Mouse (Mus musculus) megakaryocyte, embryonic 14.5 days (primary cell): ENCODE data around the gene Zfp418. TPM values are rescaled to one million over a fixed set of nuclear protein-coding genes. Genes with fewer than 3 reads are reported as not detected.
"Not testable (repeated sequence)": the region's sequence is repeated elsewhere in the genome, so short reads cannot be mapped to it uniquely, and the experiment has no call there.

Source experiments
- H3K27me3 ChIP-seq: replicated peaks from 2 replicates; pipeline ENCODE3; 2012; ENCODE audit warnings: inconsistent platforms
- H3K36me3 ChIP-seq: replicated peaks from 2 replicates; pipeline ENCODE3; 2012; ENCODE audit warnings: low read length, inconsistent platforms, mixed read lengths
- H3K4me1 ChIP-seq: 2 replicates; pipeline ENCODE4 v1.6.1; 2012; ENCODE audit warnings: inconsistent platforms
- H3K4me3 ChIP-seq: replicated peaks from 2 replicates; pipeline ENCODE3; 2012; ENCODE audit warnings: moderate library complexity, mild to moderate bottlenecking, inconsistent platforms
- H3K9me3 ChIP-seq: 2 replicates; pipeline ENCODE4 v1.6.1; 2012; ENCODE audit warnings: inconsistent platforms
- FLI1 ChIP-seq: IDR thresholded peaks from 2 replicates; pipeline ENCODE4 v1.6.1; 2012; ENCODE audit warnings: low read length, inconsistent platforms, mixed read lengths
- GATA1 ChIP-seq: IDR thresholded peaks from 3 replicates; pipeline ENCODE4 v1.6.1; 2012; ENCODE audit warnings: mixed read lengths, low read length, inconsistent platforms, borderline replicate concordance
- polyA plus RNA-seq: library from polyadenylated mRNA; stranded (reverse); fragments of >175 nt; gene quantifications from 2 replicates; pipeline ENCODE4 v1.2.3, GENCODE M21; 2012; ENCODE audit warnings: low replicate concordance; ENCODE audit not compliant: insufficient read depth

Zfp418 gene
- polyA plus RNA-seq, result 0.09 TPM in 1 of 2 replicates, not detected in the other

DNA sequence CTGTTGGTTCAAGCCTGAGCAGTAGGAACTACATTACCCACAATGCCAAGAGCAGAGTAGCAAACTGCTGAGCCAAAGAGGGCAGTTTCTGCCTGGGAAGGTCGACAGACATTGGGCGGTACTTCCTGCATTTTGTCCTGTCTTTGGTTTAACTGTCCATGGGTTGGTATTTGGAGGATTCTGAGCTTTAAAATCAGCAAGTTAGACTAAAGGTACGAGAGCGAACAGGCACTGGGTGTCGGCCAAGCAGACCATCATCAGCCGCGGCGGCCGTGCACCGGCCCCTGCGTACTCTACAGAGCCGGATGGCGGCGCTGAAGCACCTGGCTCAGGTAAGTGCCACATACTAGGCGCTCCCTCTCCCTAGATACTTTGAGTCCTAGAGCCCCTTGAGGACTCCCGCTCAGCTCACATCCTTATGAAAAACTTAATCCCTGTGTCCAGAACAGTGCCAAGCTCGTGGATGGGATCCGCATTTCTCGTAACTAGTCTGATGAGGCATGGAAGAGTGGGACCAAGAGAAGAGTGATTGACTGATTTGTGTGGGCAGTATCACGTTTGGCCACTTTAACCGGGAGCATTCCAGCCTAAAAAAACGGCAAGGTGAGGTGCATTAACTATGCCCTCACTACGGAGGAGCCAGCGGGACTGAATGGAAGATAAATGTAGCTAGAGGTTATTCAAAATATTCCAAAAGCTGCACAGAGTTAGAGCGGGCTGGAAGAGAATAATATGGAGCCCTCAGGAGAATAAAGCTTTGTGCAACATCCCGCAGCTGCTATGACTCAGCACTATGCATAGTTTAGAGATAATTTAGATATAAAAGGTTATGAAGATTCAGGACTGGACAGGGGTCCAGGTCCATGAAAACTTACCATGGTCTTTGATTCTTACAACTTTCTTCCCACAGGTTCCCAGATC is at the start of gene Zfp418:
TSS of gene Zfp418 (plus strand) at position 104 of the 921 bp plus-strand sequence.
- peaks cover 18% of the 10 kb centered on the region for H3K36me3 ChIP-seq
- no peak for TF ChIP-seq GATA1
- no peak for TF ChIP-seq FLI1
- peak within 1 kb of the TSS; percentile 96 for H3K4me3 ChIP-seq
- no peaks in the 10 kb centered on the region for H3K27me3 ChIP-seq
- peaks cover 13% of the 10 kb centered on the region; the same call in 1 of the 2 replicates for H3K4me1 ChIP-seq
- no peaks in the 10 kb centered on the region for H3K9me3 ChIP-seq

GRCm38 (mm10) chr7:7121602-7121980 is 49.5 kb upstream of the Zfp418 start:
- H3K27me3 ChIP-seq, result no peaks in the 10 kb centered on the region
- H3K4me1 ChIP-seq, result peaks cover 28% of the 10 kb centered on the region
- no peak for TF ChIP-seq FLI1
- no peak for TF ChIP-seq GATA1
- peaks cover 40% of the 10 kb centered on the region for H3K36me3 ChIP-seq
- peak overlapping the region; percentile 97 for H3K4me3 ChIP-seq
- H3K9me3 ChIP-seq, result no peaks in the 10 kb centered on the region

GRCm38 (mm10) chr7:7130491-7131124 is 40.5 kb upstream of the Zfp418 start:
- peak overlapping the region; percentile 62 for H3K4me3 ChIP-seq
- not testable (repeated sequence) for H3K9me3 ChIP-seq, H3K27me3 ChIP-seq

DNA sequence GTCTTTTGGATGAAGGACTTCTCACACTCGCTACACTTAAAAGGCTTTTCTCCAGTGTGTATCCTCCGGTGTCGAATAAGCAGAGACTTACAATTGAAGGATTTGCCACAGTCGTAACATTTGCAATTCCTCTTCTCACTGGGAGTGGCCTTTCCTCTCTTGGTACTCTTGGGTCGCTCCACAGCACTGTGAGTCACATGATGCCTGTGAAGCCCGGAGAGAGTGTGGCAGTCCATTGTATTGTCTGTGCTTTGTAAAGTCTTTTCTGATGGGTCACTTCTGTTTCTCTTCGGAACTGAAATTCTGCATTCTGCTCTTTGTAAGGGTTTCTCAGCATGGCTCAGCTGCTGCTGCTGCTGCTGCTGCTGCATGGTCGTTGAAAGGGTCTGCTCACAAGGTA is 38.4 kb upstream of the Zfp418 start:
- H3K9me3 ChIP-seq, result no peaks in the 10 kb centered on the region
- H3K27me3 ChIP-seq, result no peaks in the 10 kb centered on the region
- TF ChIP-seq FLI1 (no peak), GATA1 (no peak)
- H3K36me3 ChIP-seq, result no peaks in the 10 kb centered on the region
- peaks cover 9% of the 10 kb centered on the region for H3K4me1 ChIP-seq
- no peak overlapping the region for H3K4me3 ChIP-seq

More at GRCm38 (mm10) chr7:7130491-7131124, 40.5 kb upstream of the Zfp418 start:
- not testable (repeated sequence) for H3K36me3 ChIP-seq, H3K4me1 ChIP-seq

DNA sequence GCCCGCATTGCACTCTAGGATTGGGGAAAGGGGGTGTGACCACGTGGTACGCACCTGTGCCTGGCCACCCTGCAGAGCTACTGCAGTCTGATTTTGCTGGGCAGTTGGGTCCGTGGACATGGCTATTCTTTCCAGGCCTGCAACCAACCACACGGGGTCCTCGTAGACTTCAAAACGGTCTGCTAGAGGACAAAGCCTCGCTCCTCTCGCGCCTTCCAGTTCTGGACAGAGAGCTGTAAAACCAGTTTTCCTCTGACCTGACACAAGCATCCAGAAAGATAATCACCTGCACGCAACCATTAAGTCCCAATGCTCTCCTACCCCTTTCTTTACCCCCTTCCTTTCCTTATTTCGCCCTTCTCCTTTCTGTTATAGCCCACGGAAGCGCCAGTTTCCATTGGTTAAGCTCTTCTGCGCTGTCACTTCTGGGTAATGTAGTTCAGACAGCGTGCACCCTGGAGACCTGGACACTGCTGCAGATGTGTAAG is 34.7 kb upstream of the Zfp418 start, which contains the start of gene Zfp773:
TSS of gene Zfp773 (minus strand) at position 377 of the 488 bp plus-strand sequence.
- Histone ChIP-seq H3K4me3 (peak within 1 kb of the TSS; percentile 93), H3K36me3 (no peaks in the 10 kb centered on the region)
- TF ChIP-seq FLI1 (no peak), GATA1 (no peak)

GRCm38 (mm10) chr7:7144215-7144614 is 26.9 kb upstream of the Zfp418 start:
- H3K4me3 ChIP-seq, result no peak overlapping the region
- H3K36me3 ChIP-seq, result no peaks in the 10 kb centered on the region
- no peak for TF ChIP-seq FLI1
- no peak for TF ChIP-seq GATA1
- no peaks in the 10 kb centered on the region; the same call in 1 of the 2 replicates for H3K9me3 ChIP-seq
- H3K27me3 ChIP-seq, result no peaks in the 10 kb centered on the region
- no peaks in the 10 kb centered on the region for H3K4me1 ChIP-seq

More for the DNA sequence above, 34.7 kb upstream of the Zfp418 start, which contains the start of gene Zfp773:
- no peaks in the 10 kb centered on the region for H3K27me3 ChIP-seq
- peaks cover 9% of the 10 kb centered on the region for H3K4me1 ChIP-seq
- no peaks in the 10 kb centered on the region for H3K9me3 ChIP-seq

DNA sequence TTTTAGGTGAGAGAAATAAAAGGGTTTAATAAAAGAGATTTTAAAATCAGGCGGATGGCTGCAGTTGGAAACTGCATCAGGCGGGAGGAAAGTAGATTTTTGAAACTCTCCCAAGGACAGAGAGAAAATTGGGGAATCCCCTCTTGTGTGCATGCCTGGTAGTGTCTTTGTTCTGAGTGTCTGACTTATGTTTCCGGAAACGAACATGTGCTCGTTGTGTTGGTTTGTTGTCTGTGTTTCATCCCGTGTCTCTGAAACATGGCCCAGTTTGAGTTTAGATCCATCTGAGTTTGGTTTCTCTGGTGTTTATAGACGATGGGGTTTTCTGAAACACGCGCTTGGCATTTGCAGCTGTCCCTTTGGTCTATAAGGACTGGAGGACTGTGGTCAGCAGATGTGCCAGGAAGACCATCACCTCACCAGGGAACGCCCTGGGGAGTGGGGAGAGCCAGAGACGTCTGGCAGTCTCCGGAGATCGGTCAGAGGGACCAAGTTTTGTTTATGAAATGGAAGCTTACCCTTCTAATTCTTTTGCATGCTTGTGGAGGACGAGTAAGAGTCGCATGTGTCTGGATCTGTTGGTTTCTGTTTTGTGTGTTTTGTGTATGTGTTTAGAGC is 25.0 kb upstream of the Zfp418 start:
- TF ChIP-seq FLI1, result no peak
- no peak for TF ChIP-seq GATA1
- H3K4me3 ChIP-seq, result no peak overlapping the region
- no peaks in the 10 kb centered on the region for H3K27me3 ChIP-seq
- no peaks in the 10 kb centered on the region; the same call in 1 of the 2 replicates for H3K9me3 ChIP-seq
- no peaks in the 10 kb centered on the region for H3K4me1 ChIP-seq
- H3K36me3 ChIP-seq, result no peaks in the 10 kb centered on the region

- H3K9me3 ChIP-seq, result no peaks in the 10 kb centered on the region
- peaks cover 7% of the 10 kb centered on the region for H3K4me1 ChIP-seq
- TF ChIP-seq FLI1 (no peak), GATA1 (no peak)
- H3K27me3 ChIP-seq, result no peaks in the 10 kb centered on the region
- peaks cover 24% of the 10 kb centered on the region for H3K36me3 ChIP-seq
- H3K4me3 ChIP-seq, result no peak overlapping the region
Measured at GRCm38 (mm10) chr7:7185897-7186296, 14.8 kb downstream of the Zfp418 start.

DNA sequence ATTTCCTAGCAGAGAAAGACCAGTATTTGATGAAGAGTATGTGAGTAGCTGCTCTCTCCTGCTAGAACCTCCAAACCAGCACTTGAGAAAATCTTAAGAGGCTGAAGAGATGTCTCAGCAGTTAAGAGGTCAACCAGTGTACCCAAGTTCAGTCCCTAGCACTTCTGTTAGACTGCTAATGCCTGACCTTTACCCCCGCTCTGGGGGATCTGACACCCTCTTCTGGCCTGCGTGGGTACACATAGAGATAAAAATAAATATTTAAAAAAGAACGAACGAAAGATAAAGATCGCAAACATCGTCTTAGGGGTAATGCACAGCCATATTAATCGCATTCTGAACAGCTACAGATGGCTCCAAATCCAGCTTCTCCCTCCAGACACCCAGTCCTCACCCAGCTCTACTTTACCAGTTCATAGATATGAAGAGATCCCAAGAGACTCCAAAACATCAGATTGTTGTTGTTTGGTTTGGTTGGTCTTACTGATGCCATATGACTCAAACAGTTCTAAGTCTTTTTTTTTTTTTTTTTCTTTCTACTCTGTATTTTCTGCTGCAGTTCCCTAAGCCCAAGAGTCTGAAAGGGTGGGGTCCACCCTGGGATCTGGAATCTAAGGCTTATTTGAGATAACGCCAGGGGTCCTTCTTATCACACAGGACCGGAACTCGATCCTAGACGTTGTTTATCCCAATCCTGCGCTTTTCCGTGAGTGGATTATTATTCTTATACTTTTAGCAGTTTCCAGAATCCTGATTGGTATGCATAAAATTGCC is 16.5 kb downstream of the Zfp418 start:
- Histone ChIP-seq H3K9me3 (no peaks in the 10 kb centered on the region), H3K4me1 (peaks cover 7% of the 10 kb centered on the region), H3K36me3 (peaks cover 7% of the 10 kb centered on the region), H3K27me3 (no peaks in the 10 kb centered on the region), H3K4me3 (peak overlapping the region; percentile 90)
- TF ChIP-seq GATA1 (no peak), FLI1 (no peak)
